Mouse (Mus musculus): ENCODE data around the gene Dstyk. TPM values are rescaled to one million over a fixed set of nuclear protein-coding genes. Genes with fewer than 3 reads are reported as not detected.

Gene Dstyk
- polyA plus RNA-seq, 1 experiment from 2014 or later: 15.7 TPM

DNA sequence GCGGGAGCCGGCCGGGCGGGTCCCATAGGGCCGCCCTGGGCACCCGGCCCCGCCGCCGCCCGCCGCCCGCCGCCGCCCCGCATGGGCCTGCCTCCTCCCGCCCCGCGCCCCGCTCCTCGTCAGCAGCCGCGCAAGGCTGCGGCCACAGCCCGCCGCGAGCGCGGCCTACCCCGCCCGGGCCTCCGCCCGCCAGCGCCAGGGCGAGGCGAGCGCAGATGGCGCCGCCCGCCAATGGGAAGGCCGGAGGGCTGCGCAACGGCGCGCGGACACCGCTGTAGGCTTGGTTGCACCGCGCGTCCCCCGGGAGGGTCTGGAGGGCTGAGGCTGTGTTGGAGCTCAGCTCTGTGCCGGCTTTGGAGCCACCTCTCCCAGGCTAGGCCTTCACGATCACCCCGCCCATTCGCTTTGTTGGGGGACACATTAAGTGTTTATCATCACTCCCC is 25.8 kb upstream of the Dstyk start:
- ATAC-seq (replicated peaks; ENCODE audit: low FRiP score) (peak; percentile 95), DNase-seq (ENCODE audit: low spot score) (peak; percentile 92)
- peak overlapping the region; percentile 63; the same call in 1 of the 2 replicates for H3K27ac ChIP-seq (ENCODE audit: low read depth, low read length)
- peak overlapping the region; percentile 80 for H3K4me3 ChIP-seq (ENCODE audit: low read depth, low read length)
- H3K4me2 ChIP-seq (ENCODE audit: low read depth, low read length, severe bottlenecking): peak overlapping the region; percentile 89
- H3K9me3 ChIP-seq (ENCODE audit: control insufficient read depth, low read length): no peaks in the 10 kb centered on the region
- H3K27me3 ChIP-seq (ENCODE audit: control insufficient read depth, insufficient read depth, low read length): no peaks in the 10 kb centered on the region; the same call in 1 of the 2 replicates
- H3K4me1 ChIP-seq (replicated peaks; ENCODE audit: control insufficient read depth, insufficient read depth, low read length): peaks cover 16% of the 10 kb centered on the region
- under 1% methylated on average over 51 of the region's 54 CpGs for WGBS
- H3K36me3 ChIP-seq (ENCODE audit: control insufficient read depth, insufficient read depth, low read length): no peaks in the 10 kb centered on the region; the same call in 1 of the 2 replicates
- H3K9ac ChIP-seq (ENCODE audit: low read length): peak overlapping the region; percentile 95

DNA sequence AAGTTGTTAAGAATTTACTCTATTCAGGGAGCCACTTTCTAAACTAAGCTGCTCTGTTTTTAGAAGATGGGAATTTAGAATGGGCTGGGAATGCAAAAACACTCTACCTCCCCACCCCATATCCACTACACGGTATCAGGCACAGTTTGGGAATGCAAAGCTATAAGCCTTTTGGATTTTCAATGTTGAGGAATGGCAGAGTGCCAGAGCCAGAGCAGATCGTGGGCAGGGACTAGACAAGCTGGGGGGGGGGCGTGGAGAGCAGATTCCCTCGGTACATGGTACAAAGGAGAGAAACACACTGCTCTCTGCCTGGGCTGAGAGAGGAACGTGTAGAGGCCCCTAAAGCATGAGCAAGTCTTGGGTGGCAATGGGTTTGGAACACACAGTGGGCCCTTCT is 24.5 kb upstream of the Dstyk start:
- Histone ChIP-seq H3K9me3 (ENCODE audit: control insufficient read depth, low read length) (no peaks in the 10 kb centered on the region), H3K4me3 (ENCODE audit: low read depth, low read length) (no peak overlapping the region), H3K36me3 (ENCODE audit: control insufficient read depth, insufficient read depth, low read length) (no peaks in the 10 kb centered on the region; the same call in 1 of the 2 replicates), H3K27me3 (ENCODE audit: control insufficient read depth, insufficient read depth, low read length) (no peaks in the 10 kb centered on the region; the same call in 1 of the 2 replicates), H3K4me2 (ENCODE audit: low read depth, low read length, severe bottlenecking) (no peak overlapping the region), H3K27ac (ENCODE audit: low read depth, low read length) (no peak overlapping the region), H3K4me1 (replicated peaks; ENCODE audit: control insufficient read depth, insufficient read depth, low read length) (peaks cover 11% of the 10 kb centered on the region), H3K9ac (ENCODE audit: low read length) (no peak overlapping the region)
- WGBS: 81% methylated on average over 5 of the region's 5 CpGs
- ATAC-seq (replicated peaks; ENCODE audit: low FRiP score) (no peak), DNase-seq (ENCODE audit: low spot score) (no peak)

DNA sequence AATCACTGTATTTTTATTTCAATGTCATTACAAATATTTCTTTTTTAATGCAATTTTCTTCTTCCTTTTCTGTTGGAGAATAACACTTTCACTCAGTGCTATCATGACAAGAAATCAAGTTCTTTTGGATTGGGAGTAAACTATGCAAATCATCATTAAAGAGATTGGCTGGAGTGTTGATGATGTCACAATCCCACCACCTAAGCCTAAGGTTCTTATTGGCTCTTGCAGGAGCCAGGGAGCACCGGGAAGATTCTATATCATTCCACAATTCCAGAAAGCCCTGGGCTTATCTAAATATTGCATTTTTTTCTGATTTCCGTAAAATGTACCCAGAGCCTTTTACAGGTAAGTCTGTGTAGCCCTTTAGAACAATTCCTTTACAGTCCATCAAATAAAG is 20.6 kb upstream of the Dstyk start:
- Histone ChIP-seq H3K27ac (ENCODE audit: low read depth, low read length) (no peak overlapping the region), H3K4me2 (ENCODE audit: low read depth, low read length, severe bottlenecking) (no peak overlapping the region), H3K27me3 (ENCODE audit: control insufficient read depth, insufficient read depth, low read length) (no peaks in the 10 kb centered on the region; the same call in 1 of the 2 replicates), H3K36me3 (ENCODE audit: control insufficient read depth, insufficient read depth, low read length) (no peaks in the 10 kb centered on the region), H3K9ac (ENCODE audit: low read length) (no peak overlapping the region), H3K4me1 (replicated peaks; ENCODE audit: control insufficient read depth, insufficient read depth, low read length) (no peaks in the 10 kb centered on the region), H3K4me3 (ENCODE audit: low read depth, low read length) (no peak overlapping the region), H3K9me3 (ENCODE audit: control insufficient read depth, low read length) (no peaks in the 10 kb centered on the region)
- DNase-seq (ENCODE audit: low spot score) (no peak), ATAC-seq (replicated peaks; ENCODE audit: low FRiP score) (no peak)
- 72% methylated on average over 2 of the region's 2 CpGs for WGBS

DNA sequence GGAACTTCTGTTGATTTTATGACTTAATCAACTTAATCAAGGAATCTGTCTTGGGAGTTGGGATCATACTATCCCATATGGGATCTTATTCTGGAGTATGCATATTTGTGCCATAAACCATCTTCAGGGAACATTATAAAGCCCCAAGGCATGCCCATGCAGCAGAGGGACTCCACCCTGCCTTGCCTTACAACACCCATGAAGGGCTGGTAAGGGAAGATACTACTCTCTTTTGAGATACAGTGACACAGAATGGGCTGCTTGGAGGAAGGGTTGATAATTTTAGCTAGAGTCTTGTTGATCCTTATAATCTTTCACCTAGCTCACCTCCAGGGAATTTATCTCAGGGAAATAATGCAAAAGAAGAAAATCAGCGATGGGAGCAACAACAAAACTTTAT is 16.8 kb upstream of the Dstyk start:
- H3K4me3 ChIP-seq (ENCODE audit: low read depth, low read length): no peak overlapping the region
- H3K9ac ChIP-seq (ENCODE audit: low read length): no peak overlapping the region
- H3K36me3 ChIP-seq (ENCODE audit: control insufficient read depth, insufficient read depth, low read length): no peaks in the 10 kb centered on the region
- WGBS: 56% methylated on average over 1 of the region's 1 CpGs
- no peaks in the 10 kb centered on the region for H3K27me3 ChIP-seq (ENCODE audit: control insufficient read depth, insufficient read depth, low read length)
- H3K27ac ChIP-seq (ENCODE audit: low read depth, low read length): no peak overlapping the region
- no peaks in the 10 kb centered on the region for H3K9me3 ChIP-seq (ENCODE audit: control insufficient read depth, low read length)
- DNase-seq (ENCODE audit: low spot score): no peak
- H3K4me2 ChIP-seq (ENCODE audit: low read depth, low read length, severe bottlenecking): no peak overlapping the region
- ATAC-seq (replicated peaks; ENCODE audit: low FRiP score): no peak
- no peaks in the 10 kb centered on the region for H3K4me1 ChIP-seq (replicated peaks; ENCODE audit: control insufficient read depth, insufficient read depth, low read length)

DNA sequence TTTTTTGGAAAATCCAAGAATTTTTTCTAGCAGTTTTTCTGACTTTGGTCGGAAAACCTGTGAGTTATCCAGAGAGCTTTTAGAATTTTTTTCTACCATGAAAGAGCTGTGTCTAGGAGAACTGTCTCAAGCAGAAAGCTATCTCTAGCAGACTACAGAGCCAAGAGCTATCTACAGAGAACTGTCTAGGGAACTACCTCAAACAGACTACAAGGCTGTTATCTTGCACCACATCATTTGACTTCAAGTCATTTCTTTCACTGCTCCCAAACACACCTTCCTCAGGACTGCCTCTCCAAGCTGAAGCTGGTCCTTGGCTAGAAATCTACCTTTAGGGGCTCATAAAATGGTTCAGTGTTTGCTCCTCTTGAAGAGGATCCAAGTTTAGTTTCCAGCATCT is 15.5 kb upstream of the Dstyk start:
- WGBS: 86% methylated on average over 1 of the region's 1 CpGs
- Histone ChIP-seq H3K27me3 (ENCODE audit: control insufficient read depth, insufficient read depth, low read length) (no peaks in the 10 kb centered on the region), H3K9ac (ENCODE audit: low read length) (no peak overlapping the region), H3K27ac (ENCODE audit: low read depth, low read length) (no peak overlapping the region), H3K9me3 (ENCODE audit: control insufficient read depth, low read length) (no peaks in the 10 kb centered on the region), H3K4me1 (replicated peaks; ENCODE audit: control insufficient read depth, insufficient read depth, low read length) (no peaks in the 10 kb centered on the region), H3K36me3 (ENCODE audit: control insufficient read depth, insufficient read depth, low read length) (no peaks in the 10 kb centered on the region), H3K4me2 (ENCODE audit: low read depth, low read length, severe bottlenecking) (no peak overlapping the region), H3K4me3 (ENCODE audit: low read depth, low read length) (no peak overlapping the region)
- ATAC-seq (replicated peaks; ENCODE audit: low FRiP score): no peak
- DNase-seq (ENCODE audit: low spot score): no peak

DNA sequence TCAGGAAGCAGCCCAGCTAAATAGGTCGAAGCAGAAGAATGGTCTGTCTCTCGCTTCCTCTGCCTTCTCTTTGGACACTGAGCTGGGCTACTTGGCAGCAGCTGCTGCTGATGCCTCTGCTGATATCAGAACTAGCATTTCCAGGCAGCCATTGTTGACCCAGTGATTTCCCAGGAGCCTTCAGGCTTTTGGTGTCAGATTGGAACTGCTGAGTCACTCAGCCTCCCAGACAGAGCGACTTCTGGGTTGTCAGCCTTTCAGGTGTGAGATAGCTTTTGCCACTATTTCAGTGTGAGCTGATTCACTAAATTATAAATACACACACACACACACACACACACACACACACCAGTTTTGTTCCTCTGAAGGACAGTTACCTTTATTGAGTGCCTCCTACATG is 6.7 kb upstream of the Dstyk start:
- Histone ChIP-seq H3K27ac (ENCODE audit: low read depth, low read length) (no peak overlapping the region), H3K4me2 (ENCODE audit: low read depth, low read length, severe bottlenecking) (no peak overlapping the region), H3K9ac (ENCODE audit: low read length) (no peak overlapping the region), H3K4me3 (ENCODE audit: low read depth, low read length) (no peak overlapping the region), H3K4me1 (replicated peaks; ENCODE audit: control insufficient read depth, insufficient read depth, low read length) (no peaks in the 10 kb centered on the region), H3K27me3 (ENCODE audit: control insufficient read depth, insufficient read depth, low read length) (no peaks in the 10 kb centered on the region), H3K36me3 (ENCODE audit: control insufficient read depth, insufficient read depth, low read length) (no peaks in the 10 kb centered on the region), H3K9me3 (ENCODE audit: control insufficient read depth, low read length) (no peaks in the 10 kb centered on the region)
- 98% methylated on average over 3 of the region's 3 CpGs for WGBS
- no peak for ATAC-seq (replicated peaks; ENCODE audit: low FRiP score)
- no peak for DNase-seq (ENCODE audit: low spot score)

DNA sequence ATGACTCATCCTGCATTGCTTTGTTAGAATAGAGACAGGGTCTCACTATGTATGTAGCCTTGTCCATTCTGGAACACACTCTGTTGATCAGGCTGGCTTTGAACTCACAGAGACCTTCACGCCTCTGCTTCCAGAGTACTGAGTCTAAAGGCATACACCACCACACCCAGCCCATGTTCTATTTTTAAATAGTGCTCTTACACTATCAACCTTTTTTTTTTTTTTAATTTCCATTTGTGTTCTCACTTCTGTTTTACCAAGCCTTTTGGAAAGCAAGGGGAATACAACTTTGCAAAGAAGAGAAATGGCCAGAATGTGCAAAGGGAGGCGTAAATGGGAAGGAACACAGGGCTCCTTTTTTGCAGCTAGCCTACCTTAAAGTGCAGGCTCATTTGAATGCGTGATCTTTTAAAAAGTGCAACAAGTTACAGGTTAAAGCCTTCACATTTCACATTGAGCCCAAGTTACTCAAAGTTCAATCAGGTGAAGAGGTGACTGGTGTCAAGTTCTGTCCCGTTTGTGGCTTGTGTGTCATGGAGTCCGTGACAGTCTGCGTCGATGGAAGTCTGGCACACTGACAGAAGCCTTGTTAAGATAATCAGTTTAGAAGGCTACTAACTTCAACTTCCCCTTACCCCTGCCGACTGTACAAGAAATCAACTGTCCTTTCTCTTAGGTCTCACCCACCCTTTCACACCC is 962 bp upstream of the Dstyk start:
- no peak overlapping the region for H3K27ac ChIP-seq (ENCODE audit: low read depth, low read length)
- H3K9me3 ChIP-seq (ENCODE audit: control insufficient read depth, low read length): no peaks in the 10 kb centered on the region
- no peak overlapping the region for H3K4me3 ChIP-seq (ENCODE audit: low read depth, low read length)
- H3K36me3 ChIP-seq (ENCODE audit: control insufficient read depth, insufficient read depth, low read length): no peaks in the 10 kb centered on the region
- H3K27me3 ChIP-seq (ENCODE audit: control insufficient read depth, insufficient read depth, low read length): no peaks in the 10 kb centered on the region
- no peak overlapping the region for H3K9ac ChIP-seq (ENCODE audit: low read length)
- DNase-seq (ENCODE audit: low spot score): no peak
- H3K4me2 ChIP-seq (ENCODE audit: low read depth, low read length, severe bottlenecking): no peak overlapping the region
- WGBS: 79% methylated on average over 8 of the region's 8 CpGs
- H3K4me1 ChIP-seq (replicated peaks; ENCODE audit: control insufficient read depth, insufficient read depth, low read length): peaks cover 10% of the 10 kb centered on the region; the same call in 1 of the 2 replicates
- ATAC-seq (replicated peaks; ENCODE audit: low FRiP score): no peak

DNA sequence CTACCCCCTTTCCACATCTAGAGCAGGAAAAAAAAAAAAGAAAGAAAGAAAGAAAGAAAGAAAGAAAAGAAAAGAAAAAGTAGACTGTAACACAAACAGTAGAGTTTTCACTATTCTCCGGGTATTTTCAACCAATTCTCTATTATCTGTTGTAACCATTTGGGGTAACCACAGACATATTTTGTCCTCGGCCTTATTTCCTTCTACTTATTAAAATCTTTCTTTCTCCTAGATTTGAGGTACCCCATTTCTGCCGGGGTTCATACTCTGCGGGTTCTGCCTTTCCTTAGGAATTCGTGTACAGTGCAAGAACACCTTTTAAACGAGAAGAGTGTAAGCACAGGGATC is 438 bp upstream of the Dstyk start:
- Histone ChIP-seq H3K9me3 (ENCODE audit: control insufficient read depth, low read length) (no peaks in the 10 kb centered on the region), H3K4me1 (replicated peaks; ENCODE audit: control insufficient read depth, insufficient read depth, low read length) (peaks cover 10% of the 10 kb centered on the region; the same call in 1 of the 2 replicates), H3K4me2 (ENCODE audit: low read depth, low read length, severe bottlenecking) (peak overlapping the region; percentile 85), H3K4me3 (ENCODE audit: low read depth, low read length) (peak overlapping the region; percentile 66), H3K27ac (ENCODE audit: low read depth, low read length) (peak overlapping the region; percentile 87), H3K36me3 (ENCODE audit: control insufficient read depth, insufficient read depth, low read length) (no peaks in the 10 kb centered on the region), H3K9ac (ENCODE audit: low read length) (peak overlapping the region; percentile 87), H3K27me3 (ENCODE audit: control insufficient read depth, insufficient read depth, low read length) (no peaks in the 10 kb centered on the region)
- ATAC-seq (replicated peaks; ENCODE audit: low FRiP score) (no peak), DNase-seq (ENCODE audit: low spot score) (no peak)
- 23% methylated on average over 6 of the region's 6 CpGs for WGBS

DNA sequence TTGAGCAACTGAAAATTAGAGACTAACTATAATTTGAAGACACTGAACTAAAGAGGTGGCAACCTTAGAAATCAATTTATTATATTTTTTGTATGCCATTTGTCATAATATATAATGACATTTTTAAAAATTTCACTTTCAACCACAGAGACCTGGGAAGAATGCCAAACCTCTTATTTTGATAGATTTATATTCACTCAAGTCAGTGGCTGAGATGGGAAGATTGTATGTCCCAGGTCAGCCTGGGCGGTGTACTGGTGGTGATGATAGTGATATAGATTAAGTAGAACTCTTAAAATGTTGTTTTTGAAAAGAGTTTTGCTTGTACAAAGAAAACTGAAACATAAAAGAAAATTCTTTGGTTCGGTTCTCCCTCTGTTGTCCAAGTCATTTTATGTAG is 2.9 kb downstream of the Dstyk start:
- no peak for DNase-seq (ENCODE audit: low spot score)
- Histone ChIP-seq H3K36me3 (ENCODE audit: control insufficient read depth, insufficient read depth, low read length) (no peaks in the 10 kb centered on the region), H3K27me3 (ENCODE audit: control insufficient read depth, insufficient read depth, low read length) (no peaks in the 10 kb centered on the region), H3K4me3 (ENCODE audit: low read depth, low read length) (no peak overlapping the region), H3K4me1 (replicated peaks; ENCODE audit: control insufficient read depth, insufficient read depth, low read length) (peaks cover 10% of the 10 kb centered on the region; the same call in 1 of the 2 replicates), H3K27ac (ENCODE audit: low read depth, low read length) (no peak overlapping the region), H3K9me3 (ENCODE audit: control insufficient read depth, low read length) (no peaks in the 10 kb centered on the region), H3K9ac (ENCODE audit: low read length) (no peak overlapping the region), H3K4me2 (ENCODE audit: low read depth, low read length, severe bottlenecking) (no peak overlapping the region)
- ATAC-seq (replicated peaks; ENCODE audit: low FRiP score): no peak
- 87% methylated on average over 2 of the region's 2 CpGs for WGBS
